Mouse (Mus musculus): ENCODE data around the gene Rab44. TPM values are rescaled to one million over a fixed set of nuclear protein-coding genes. Genes with fewer than 3 reads are reported as not detected.

Gene Rab44
- polyA plus RNA-seq, 1 experiment from 2014 or later: not detected

DNA sequence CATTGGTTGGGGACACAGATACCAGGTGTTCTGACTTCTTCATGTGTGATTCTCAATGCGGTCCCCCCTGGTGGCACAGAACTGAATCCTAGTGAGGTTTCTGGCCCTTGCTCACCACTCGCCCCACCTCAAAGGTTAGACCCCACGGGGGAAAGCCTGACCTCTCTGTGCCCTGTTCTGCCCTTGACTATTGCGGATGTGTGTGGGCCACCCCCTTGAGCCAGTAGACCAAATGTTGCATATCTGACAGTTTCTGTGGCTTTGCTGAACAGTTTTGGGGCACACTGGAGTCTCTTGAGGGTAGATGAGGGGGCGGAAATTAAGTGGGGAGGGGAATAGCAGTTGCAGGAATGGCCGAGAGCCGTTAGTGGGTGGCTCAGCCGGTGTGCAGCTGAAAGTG is 29.3 kb downstream of the Rab44 start:
- 85% methylated on average over 8 of the region's 8 CpGs for WGBS
- Histone ChIP-seq H3K36me3 (no peaks in the 10 kb centered on the region), H3K4me3 (replicated peaks) (no peak overlapping the region), H3K9ac (replicated peaks) (no peak overlapping the region), H3K27ac (no peak overlapping the region), H3K4me2 (replicated peaks) (no peak overlapping the region), H3K9me3 (no peaks in the 10 kb centered on the region), H3K27me3 (no peaks in the 10 kb centered on the region), H3K4me1 (replicated peaks) (no peaks in the 10 kb centered on the region)
- no peak for ATAC-seq

DNA sequence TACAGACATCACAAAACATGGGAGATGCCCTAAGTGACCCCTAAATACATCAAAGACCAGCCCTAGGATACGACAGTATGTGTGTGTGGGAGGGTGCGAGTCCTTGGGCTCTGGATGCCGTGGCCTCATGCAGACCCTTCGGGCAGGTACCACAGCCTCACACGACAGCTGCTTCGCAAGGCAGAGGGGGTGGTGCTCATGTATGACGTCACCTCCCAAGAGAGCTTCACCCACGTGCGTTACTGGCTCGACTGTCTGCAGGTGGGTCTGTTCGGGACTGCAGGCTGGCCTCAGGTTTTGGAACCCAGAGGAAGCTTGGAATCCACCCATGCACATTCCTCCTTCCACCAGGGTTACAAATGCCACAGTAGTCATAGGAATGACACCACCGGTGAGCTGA is 31.2 kb downstream of the Rab44 start:
- no peak for ATAC-seq
- no peak overlapping the region for H3K9ac ChIP-seq (replicated peaks)
- no peaks in the 10 kb centered on the region for H3K9me3 ChIP-seq
- WGBS: 93% methylated on average over 12 of the region's 12 CpGs
- no peak overlapping the region for H3K4me3 ChIP-seq (replicated peaks)
- no peaks in the 10 kb centered on the region for H3K27me3 ChIP-seq
- H3K4me2 ChIP-seq (replicated peaks): no peak overlapping the region
- no peaks in the 10 kb centered on the region for H3K4me1 ChIP-seq (replicated peaks)
- no peaks in the 10 kb centered on the region for H3K36me3 ChIP-seq
- no peak overlapping the region for H3K27ac ChIP-seq

DNA sequence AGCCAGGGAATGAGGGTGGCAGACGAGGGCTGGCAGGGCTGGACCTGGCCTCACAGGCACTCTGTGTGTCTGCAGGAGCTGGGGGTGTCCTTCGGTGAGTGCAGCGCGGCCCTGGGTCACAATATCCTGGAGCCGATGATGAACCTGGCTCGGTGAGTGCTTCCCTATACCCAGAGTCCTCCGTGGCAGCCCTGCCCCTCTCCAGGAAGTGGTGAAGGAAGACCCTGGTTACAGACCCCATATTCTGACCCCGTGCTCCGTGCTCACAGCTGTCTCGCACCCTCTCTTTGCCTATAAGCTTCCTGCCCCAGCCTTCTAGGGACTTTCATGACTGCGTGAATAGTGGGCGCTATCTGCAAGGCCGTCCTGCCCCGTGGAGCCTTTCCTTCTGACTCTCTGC is 33.3 kb downstream of the Rab44 start:
- H3K36me3 ChIP-seq: no peaks in the 10 kb centered on the region
- no peak overlapping the region for H3K4me2 ChIP-seq (replicated peaks)
- H3K9ac ChIP-seq (replicated peaks): no peak overlapping the region
- no peaks in the 10 kb centered on the region for H3K27me3 ChIP-seq
- H3K4me3 ChIP-seq (replicated peaks): no peak overlapping the region
- H3K9me3 ChIP-seq: no peaks in the 10 kb centered on the region
- no peak overlapping the region for H3K27ac ChIP-seq
- no peaks in the 10 kb centered on the region for H3K4me1 ChIP-seq (replicated peaks)
- no peak for ATAC-seq
- WGBS: 78% methylated on average over 14 of the region's 14 CpGs

DNA sequence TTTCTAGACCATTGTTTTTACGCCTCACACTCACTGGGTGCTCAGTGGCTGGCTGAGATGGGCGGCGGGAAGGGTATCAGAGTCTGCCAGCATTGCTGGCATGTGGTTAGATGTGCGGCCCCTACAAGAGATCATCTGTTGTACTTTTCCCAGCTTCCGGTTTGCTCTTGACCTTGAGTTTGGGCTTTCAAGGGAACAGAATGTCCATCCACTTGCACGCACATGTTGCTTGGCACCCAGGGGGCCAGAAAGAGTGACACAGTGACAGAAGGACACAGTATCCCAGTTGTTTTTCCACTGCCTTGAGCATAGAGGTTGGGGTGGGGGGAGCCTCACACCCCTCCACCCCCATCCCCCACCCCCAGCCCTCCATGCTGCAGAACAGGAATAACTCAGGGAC is 33.8 kb downstream of the Rab44 start:
- Histone ChIP-seq H3K4me3 (replicated peaks) (no peak overlapping the region), H3K4me1 (replicated peaks) (no peaks in the 10 kb centered on the region), H3K9me3 (no peaks in the 10 kb centered on the region), H3K9ac (replicated peaks) (no peak overlapping the region), H3K27me3 (no peaks in the 10 kb centered on the region), H3K4me2 (replicated peaks) (no peak overlapping the region), H3K27ac (no peak overlapping the region), H3K36me3 (no peaks in the 10 kb centered on the region)
- WGBS: 81% methylated on average over 6 of the region's 6 CpGs
- ATAC-seq: no peak

DNA sequence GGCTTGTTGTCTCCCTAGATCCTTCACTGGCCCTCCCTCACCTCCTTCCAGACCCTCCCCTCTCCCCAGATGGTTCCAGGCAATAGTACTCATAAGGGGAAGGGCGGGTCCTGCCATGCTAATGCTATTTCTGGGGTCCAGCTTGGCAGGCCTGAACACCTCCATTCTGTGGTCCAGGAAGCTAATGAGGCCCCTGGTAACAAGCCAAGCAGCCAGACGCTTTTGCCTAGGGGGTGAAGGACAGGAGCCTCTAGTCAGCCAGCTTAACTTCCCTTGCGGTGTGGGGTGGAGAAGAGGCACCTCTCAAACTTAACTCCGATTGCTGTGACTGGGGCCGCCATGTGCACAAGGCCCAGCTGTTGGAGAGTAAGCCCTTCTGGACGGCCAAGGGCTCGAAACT is 35.8 kb downstream of the Rab44 start:
- Histone ChIP-seq H3K36me3 (no peaks in the 10 kb centered on the region), H3K27me3 (no peaks in the 10 kb centered on the region), H3K4me3 (replicated peaks) (no peak overlapping the region), H3K4me1 (replicated peaks) (no peaks in the 10 kb centered on the region), H3K9me3 (no peaks in the 10 kb centered on the region), H3K9ac (replicated peaks) (no peak overlapping the region), H3K4me2 (replicated peaks) (no peak overlapping the region), H3K27ac (no peak overlapping the region)
- ATAC-seq: 0 out of 2 replicates have a peak, but pooled peaks have one; percentile 34
- WGBS: 69% methylated on average over 7 of the region's 7 CpGs

DNA sequence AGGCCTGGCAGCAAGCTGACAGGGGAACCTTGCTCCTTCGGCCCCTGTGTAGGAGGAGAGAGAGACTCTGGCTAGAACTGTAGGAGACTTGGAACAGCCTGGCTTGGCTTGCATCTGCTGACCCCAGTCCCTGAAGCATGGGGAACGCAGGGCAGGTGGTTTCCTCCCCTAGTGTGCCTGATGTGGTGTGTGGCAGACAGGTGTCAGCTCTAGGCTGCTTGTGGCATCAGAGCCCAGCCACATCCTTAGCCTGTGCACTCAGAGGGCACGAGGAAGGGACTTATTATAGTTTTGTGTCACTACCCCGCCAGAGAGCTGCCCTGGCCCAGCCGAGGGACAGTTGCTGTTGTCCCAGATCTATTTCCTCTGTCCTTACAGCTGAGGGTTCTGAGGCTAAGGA is 38.6 kb downstream of the Rab44 start:
- Histone ChIP-seq H3K4me1 (replicated peaks) (peaks cover 20% of the 10 kb centered on the region), H3K27me3 (no peaks in the 10 kb centered on the region), H3K9ac (replicated peaks) (no peak overlapping the region), H3K27ac (no peak overlapping the region), H3K9me3 (no peaks in the 10 kb centered on the region), H3K4me3 (replicated peaks) (no peak overlapping the region), H3K36me3 (no peaks in the 10 kb centered on the region), H3K4me2 (replicated peaks) (no peak overlapping the region)
- WGBS: 82% methylated on average over 5 of the region's 5 CpGs
- ATAC-seq: no peak

DNA sequence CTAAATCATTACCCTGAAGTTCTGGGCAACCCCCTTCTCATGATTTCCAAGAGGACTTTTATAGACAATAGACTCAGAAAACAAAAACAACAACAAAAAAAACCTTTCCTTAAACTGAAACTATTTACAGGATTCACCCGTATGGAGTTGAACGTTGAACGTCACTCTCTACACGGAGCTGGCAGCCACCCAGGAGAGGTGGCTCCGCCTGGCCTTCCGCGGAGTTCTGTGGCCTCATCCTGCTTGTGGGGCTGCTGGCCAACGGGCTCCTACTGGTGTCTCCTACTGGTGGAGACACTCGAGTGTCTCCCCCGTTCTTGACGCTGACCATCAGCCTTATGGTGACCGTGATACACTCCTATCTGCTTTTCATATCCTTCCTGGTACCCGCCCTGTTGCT is 40.3 kb downstream of the Rab44 start:
- Histone ChIP-seq H3K27ac (no peak overlapping the region), H3K9me3 (no peaks in the 10 kb centered on the region), H3K36me3 (no peaks in the 10 kb centered on the region), H3K9ac (replicated peaks) (no peak overlapping the region), H3K27me3 (no peaks in the 10 kb centered on the region), H3K4me3 (replicated peaks) (no peak overlapping the region), H3K4me1 (replicated peaks) (peaks cover 20% of the 10 kb centered on the region), H3K4me2 (replicated peaks) (no peak overlapping the region)
- ATAC-seq: no peak
- WGBS: 88% methylated on average over 13 of the region's 13 CpGs

DNA sequence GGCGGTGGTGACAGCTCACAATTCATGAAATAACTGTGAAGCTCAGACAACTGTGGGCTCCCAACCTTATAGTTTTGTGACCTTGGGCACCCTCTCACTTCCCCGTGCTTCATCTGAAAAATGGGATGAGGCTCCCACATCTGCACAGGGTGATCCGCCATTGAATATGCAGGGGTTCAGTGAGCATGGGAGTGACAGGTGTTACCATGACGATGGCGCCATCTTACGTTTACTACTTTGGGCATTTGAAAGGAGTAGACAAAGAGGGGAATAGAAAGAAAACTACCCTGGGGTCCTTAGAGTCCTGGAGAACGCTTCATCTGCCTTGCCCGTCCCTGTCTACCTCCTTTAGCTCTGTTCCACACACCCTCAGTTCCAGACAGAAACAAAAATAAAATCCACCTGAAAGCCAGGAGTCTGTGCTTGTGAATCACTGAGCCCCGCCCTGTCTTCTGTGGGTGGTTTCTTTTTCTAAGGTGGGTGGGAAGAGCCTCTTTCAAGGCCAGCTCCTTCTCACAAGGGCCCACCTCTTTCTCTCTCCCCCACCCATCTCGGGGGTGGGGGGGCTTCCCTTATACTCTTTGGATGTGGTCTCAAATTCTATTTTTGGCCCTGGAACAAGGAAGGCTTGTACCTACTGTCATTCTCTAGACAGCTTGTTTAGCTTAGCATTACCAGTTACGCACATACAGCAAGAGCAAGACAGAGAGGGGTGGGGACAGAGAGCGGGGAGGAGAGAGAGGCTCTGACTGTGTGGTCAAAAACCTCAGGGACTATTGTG is 41.6 kb downstream of the Rab44 start:
- ATAC-seq: no peak
- Histone ChIP-seq H3K27ac (0 out of 2 replicates have a peak overlapping the region, but pooled peaks have one; percentile 26), H3K9me3 (no peaks in the 10 kb centered on the region)

DNA sequence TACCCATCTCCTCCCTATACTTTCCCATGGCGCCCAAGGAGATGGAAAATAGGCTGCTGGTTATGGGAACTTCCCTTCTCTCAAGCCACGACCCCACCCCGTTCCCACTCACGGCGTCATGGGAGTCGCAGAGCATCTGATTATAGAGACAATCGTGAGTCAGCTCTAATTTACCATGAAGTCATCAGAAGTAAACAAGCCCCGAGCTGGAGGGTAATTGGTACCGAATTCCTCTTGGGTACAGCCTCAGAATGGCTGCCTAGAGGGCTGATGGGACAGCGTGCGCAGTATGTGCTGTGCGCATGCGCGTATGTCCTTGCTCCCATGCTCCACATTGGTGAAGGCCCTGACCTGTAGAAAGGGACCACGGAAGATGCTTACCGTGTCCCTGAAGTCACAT is 42.5 kb downstream of the Rab44 start:
- no peak for ATAC-seq
- no peaks in the 10 kb centered on the region for H3K27me3 ChIP-seq
- H3K4me1 ChIP-seq (replicated peaks): peaks cover 20% of the 10 kb centered on the region
- no peak overlapping the region for H3K4me3 ChIP-seq (replicated peaks)
- H3K27ac ChIP-seq: 0 out of 2 replicates have a peak overlapping the region, but pooled peaks have one; percentile 26
- H3K9me3 ChIP-seq: no peaks in the 10 kb centered on the region
- WGBS: 70% methylated on average over 16 of the region's 16 CpGs
- H3K4me2 ChIP-seq (replicated peaks): no peak overlapping the region
- H3K9ac ChIP-seq (replicated peaks): no peak overlapping the region
- no peaks in the 10 kb centered on the region for H3K36me3 ChIP-seq

More for the DNA sequence above, 41.6 kb downstream of the Rab44 start:
- Histone ChIP-seq H3K36me3 (no peaks in the 10 kb centered on the region), H3K4me1 (replicated peaks) (peaks cover 20% of the 10 kb centered on the region), H3K4me3 (replicated peaks) (no peak overlapping the region), H3K9ac (replicated peaks) (no peak overlapping the region), H3K4me2 (replicated peaks) (no peak overlapping the region), H3K27me3 (no peaks in the 10 kb centered on the region)
- 49% methylated on average over 12 of the region's 12 CpGs for WGBS

DNA sequence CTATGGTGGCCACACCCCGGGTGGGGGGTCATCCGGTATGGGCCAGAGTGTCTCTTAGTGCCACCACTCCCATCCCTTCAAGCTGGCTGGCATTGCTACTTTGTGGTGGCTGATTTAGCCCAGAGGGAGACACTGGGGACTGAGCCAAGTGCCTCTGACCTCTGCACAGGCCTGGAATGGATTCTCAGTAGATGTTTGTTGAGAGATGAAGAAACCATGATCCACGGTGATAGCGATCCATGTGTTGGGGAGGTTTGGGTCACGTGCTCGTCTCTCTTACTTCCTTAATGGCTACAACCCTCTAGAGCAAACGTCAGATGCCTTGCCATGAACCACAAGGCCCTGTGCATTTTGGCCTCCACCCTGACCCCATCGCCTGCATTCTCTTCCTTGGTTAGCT is 42.9 kb downstream of the Rab44 start:
- no peaks in the 10 kb centered on the region for H3K36me3 ChIP-seq
- no peak for ATAC-seq
- H3K9me3 ChIP-seq: no peaks in the 10 kb centered on the region

DNA sequence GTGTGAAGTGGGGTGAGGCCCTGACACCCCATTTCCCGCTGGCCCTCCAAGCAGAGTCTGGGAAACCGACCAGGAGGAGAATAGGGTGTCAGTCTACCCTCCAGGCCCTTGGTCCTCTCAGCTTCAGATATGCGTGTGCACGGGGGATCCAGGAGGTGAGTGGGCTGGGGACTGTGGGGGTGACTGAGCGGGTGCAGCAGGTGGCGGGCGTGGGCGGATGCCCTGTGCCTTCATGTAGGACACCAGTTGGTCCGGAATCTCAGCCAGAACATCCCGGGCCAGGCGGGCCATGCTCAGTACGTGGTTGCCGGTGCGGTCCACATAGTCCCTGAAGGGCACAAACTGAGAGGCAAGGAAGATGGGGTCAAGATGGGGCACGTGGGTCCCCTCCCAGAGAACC is 45.0 kb downstream of the Rab44 start:
- H3K4me1 ChIP-seq (replicated peaks): peaks cover 20% of the 10 kb centered on the region
- H3K4me3 ChIP-seq (replicated peaks): no peak overlapping the region
- H3K36me3 ChIP-seq: no peaks in the 10 kb centered on the region
- no peak for ATAC-seq
- H3K9me3 ChIP-seq: no peaks in the 10 kb centered on the region
- H3K27ac ChIP-seq: no peak overlapping the region
- no peak overlapping the region for H3K9ac ChIP-seq (replicated peaks)
- no peak overlapping the region for H3K4me2 ChIP-seq (replicated peaks)
- no peaks in the 10 kb centered on the region for H3K27me3 ChIP-seq
- WGBS: 95% methylated on average over 15 of the region's 15 CpGs

More for the DNA sequence above, 42.9 kb downstream of the Rab44 start:
- Histone ChIP-seq H3K4me3 (replicated peaks) (no peak overlapping the region), H3K27me3 (no peaks in the 10 kb centered on the region), H3K4me2 (replicated peaks) (no peak overlapping the region), H3K27ac (no peak overlapping the region), H3K4me1 (replicated peaks) (peaks cover 20% of the 10 kb centered on the region), H3K9ac (replicated peaks) (no peak overlapping the region)
- 91% methylated on average over 8 of the region's 8 CpGs for WGBS

DNA sequence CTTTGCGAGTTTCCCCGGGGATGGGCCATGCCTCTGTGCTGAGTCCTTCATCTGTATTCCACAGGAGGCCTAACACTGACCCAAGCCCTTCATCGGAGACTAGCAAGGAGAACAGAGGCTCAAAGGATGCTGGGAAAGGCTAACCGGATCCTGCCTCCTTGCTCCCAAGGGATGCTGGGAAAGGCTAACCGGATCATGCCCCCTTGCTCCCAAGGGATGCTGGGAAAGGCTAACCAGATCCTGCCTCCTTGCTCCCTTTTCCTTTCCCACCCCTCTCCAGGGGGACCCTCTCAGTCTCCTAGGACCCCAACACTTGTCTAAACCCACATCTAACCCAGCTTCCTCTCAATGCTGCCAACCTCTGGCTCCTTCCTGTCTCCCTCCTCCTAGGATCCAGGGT is 45.4 kb downstream of the Rab44 start:
- H3K4me1 ChIP-seq (replicated peaks): peaks cover 24% of the 10 kb centered on the region
- H3K9ac ChIP-seq (replicated peaks): no peak overlapping the region
- 86% methylated on average over 5 of the region's 5 CpGs for whole genome bisulfite sequencing
- H3K27ac ChIP-seq: no peak overlapping the region
- no peaks in the 10 kb centered on the region for H3K36me3 ChIP-seq
- H3K4me3 ChIP-seq (replicated peaks): no peak overlapping the region
- no peaks in the 10 kb centered on the region for H3K9me3 ChIP-seq
- no peaks in the 10 kb centered on the region for H3K27me3 ChIP-seq
- H3K4me2 ChIP-seq (replicated peaks): no peak overlapping the region
- ATAC-seq: no peak

All from midbrain, embryonic 13.5 days (tissue).